Mouse (Mus musculus) liver, embryonic 15.5 days (tissue): ENCODE data around the gene Fam71d. TPM values are rescaled to one million over a fixed set of nuclear protein-coding genes. Genes with fewer than 3 reads are reported as not detected.

Experiments used
- ATAC-seq: fragments of 200-750 bp; cut with Nextera tagmentation; 2 replicates; pipeline ENCODE4 v1.8.0; 2017; ENCODE audit warnings: moderate number of reproducible peaks, mild to moderate bottlenecking, moderate library complexity; ENCODE audit not compliant: insufficient read depth
- H3K27ac ChIP-seq: fragments of 300-500 bp; sonication (generic); replicated peaks from 2 replicates; pipeline ENCODE4 v1.5.1; 2015; ENCODE audit warnings: mild to moderate bottlenecking, inconsistent platforms
- H3K27me3 ChIP-seq: fragments of 300-500 bp; sonication (generic); 2 replicates; pipeline ENCODE4 v1.6.1; 2015; ENCODE audit warnings: mild to moderate bottlenecking, inconsistent platforms
- H3K36me3 ChIP-seq: fragments of 300-500 bp; sonication (generic); replicated peaks from 2 replicates; pipeline ENCODE4 v1.6.1; 2015; ENCODE audit warnings: moderate library complexity, mild to moderate bottlenecking, inconsistent platforms
- H3K4me1 ChIP-seq: fragments of 300-500 bp; sonication (generic); replicated peaks from 2 replicates; pipeline ENCODE4 v1.6.1; 2015; ENCODE audit warnings: inconsistent platforms
- H3K4me2 ChIP-seq: fragments of 300-500 bp; sonication (generic); 2 replicates; pipeline ENCODE4 v1.6.1; 2015; ENCODE audit warnings: moderate library complexity, mild to moderate bottlenecking, inconsistent platforms
- H3K4me3 ChIP-seq: fragments of 300-500 bp; sonication (generic); replicated peaks from 2 replicates; pipeline ENCODE4 v1.5.1; 2015; ENCODE audit warnings: mild to moderate bottlenecking, inconsistent platforms
- H3K9ac ChIP-seq: fragments of 300-500 bp; sonication (generic); 2 replicates; pipeline ENCODE4 v1.6.1; 2015; ENCODE audit warnings: moderate library complexity, mild to moderate bottlenecking, inconsistent platforms
- H3K9me3 ChIP-seq: fragments of 300-500 bp; sonication (generic); replicated peaks from 2 replicates; pipeline ENCODE4 v1.6.1; 2016; ENCODE audit warnings: inconsistent platforms
- WGBS: fragments of 180-500 bp; shearing (Covaris S2); methylation state at CpG from one replicate; pipeline ENCODE4 v1.1.7; 2015; ENCODE audit warnings: mixed read lengths; ENCODE audit not compliant: insufficient replicate concordance; 5-methylcytosine and 5-hydroxymethylcytosine counted together
- polyA plus RNA-seq: library from polyadenylated mRNA; unstranded; fragments of >200 nt; fragmentation: Nextera tagmentation; extraction: Ambion mirVana; gene quantifications from 2 replicates; pipeline ENCODE4 v1.2.1, GENCODE M21; 2015

Gene Fam71d
- polyA plus RNA-seq, 1 experiment from 2014 or later: not detected

GRCm38 (mm10) chr12:78717783-78718182, 26.4 kb downstream of the Fam71d start:
- no peaks in the 10 kb centered on the region for H3K27me3 ChIP-seq
- ATAC-seq: no peak

DNA sequence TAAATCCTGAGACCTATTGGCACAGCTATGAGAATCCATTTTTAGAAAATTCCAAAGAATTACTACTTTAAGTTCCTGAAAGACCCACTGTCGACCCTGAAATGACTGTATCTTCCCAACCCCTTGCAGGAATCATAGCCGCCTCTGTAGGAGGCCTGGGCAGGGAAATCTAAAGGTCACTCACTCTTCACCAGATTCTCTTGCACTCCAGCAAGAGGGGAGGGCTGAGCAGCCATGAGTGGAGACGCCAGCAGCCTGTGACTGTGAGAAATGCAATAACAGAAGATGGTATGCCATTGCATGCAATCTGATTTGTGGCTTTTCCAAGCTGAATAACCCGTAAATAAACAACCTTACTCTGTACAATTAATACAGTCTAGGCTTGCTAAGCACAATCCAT, 36.4 kb downstream of the Fam71d start:
- Histone ChIP-seq H3K4me3 (no peak overlapping the region), H3K36me3 (no peaks in the 10 kb centered on the region), H3K9ac (no peak overlapping the region), H3K27ac (no peak overlapping the region), H3K9me3 (no peaks in the 10 kb centered on the region), H3K27me3 (no peaks in the 10 kb centered on the region), H3K4me2 (no peak overlapping the region), H3K4me1 (no peaks in the 10 kb centered on the region)
- ATAC-seq: no peak
- WGBS: 51% methylated on average over 4 of the region's 4 CpGs

More at GRCm38 (mm10) chr12:78717783-78718182, 26.4 kb downstream of the Fam71d start:
- Histone ChIP-seq H3K4me1 (no peaks in the 10 kb centered on the region), H3K9ac (no peak overlapping the region), H3K27ac (no peak overlapping the region), H3K36me3 (no peaks in the 10 kb centered on the region), H3K4me3 (no peak overlapping the region), H3K9me3 (no peaks in the 10 kb centered on the region), H3K4me2 (no peak overlapping the region)
- WGBS: 63% methylated on average over 2 of the region's 2 CpGs

GRCm38 (mm10) chr12:78739633-78740032, 48.3 kb downstream of the Fam71d start:
- no peak overlapping the region for H3K27ac ChIP-seq
- no peaks in the 10 kb centered on the region for H3K9me3 ChIP-seq
- no peaks in the 10 kb centered on the region for H3K4me1 ChIP-seq
- H3K4me3 ChIP-seq: no peak overlapping the region
- ATAC-seq: no peak
- no peaks in the 10 kb centered on the region for H3K36me3 ChIP-seq
- 39% methylated on average over 2 of the region's 2 CpGs for WGBS
- no peaks in the 10 kb centered on the region for H3K27me3 ChIP-seq
- no peak overlapping the region for H3K4me2 ChIP-seq
- no peak overlapping the region for H3K9ac ChIP-seq

DNA sequence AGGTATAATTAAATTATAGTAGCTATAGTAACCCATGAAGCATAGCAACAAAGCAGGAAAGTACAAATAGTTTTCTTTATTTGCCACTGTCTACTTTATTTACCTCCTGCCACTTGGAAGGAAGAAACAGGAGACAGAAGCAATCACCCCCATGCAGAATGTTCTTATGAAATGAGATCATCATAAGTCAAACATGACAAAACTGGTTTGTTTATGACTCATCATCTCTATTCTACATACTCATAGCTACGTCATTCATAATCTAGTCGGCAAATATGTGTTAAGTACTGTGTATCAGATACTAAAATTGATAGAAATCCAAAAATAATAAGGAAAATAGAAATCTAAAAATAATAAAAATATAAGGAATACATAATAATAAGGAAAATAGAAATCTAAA, 49.0 kb downstream of the Fam71d start:
- Histone ChIP-seq H3K4me3 (no peak overlapping the region), H3K9me3 (no peaks in the 10 kb centered on the region), H3K27me3 (no peaks in the 10 kb centered on the region), H3K4me1 (no peaks in the 10 kb centered on the region), H3K9ac (no peak overlapping the region), H3K4me2 (no peak overlapping the region), H3K27ac (no peak overlapping the region), H3K36me3 (no peaks in the 10 kb centered on the region)
- WGBS: 72% methylated on average over 2 of the region's 2 CpGs
- ATAC-seq: no peak

- 59% methylated on average over 6 of the region's 6 CpGs for WGBS
- no peak overlapping the region for H3K9ac ChIP-seq
- no peak overlapping the region for H3K27ac ChIP-seq
- ATAC-seq: no peak
- H3K4me3 ChIP-seq: no peak overlapping the region
- H3K4me2 ChIP-seq: no peak overlapping the region
- H3K27me3 ChIP-seq: no peaks in the 10 kb centered on the region
- no peaks in the 10 kb centered on the region for H3K36me3 ChIP-seq
- no peaks in the 10 kb centered on the region for H3K9me3 ChIP-seq
- H3K4me1 ChIP-seq: peaks cover 14% of the 10 kb centered on the region
These were observed 54.9 kb downstream of the Fam71d start for GRCm38 (mm10) chr12:78746226-78746625.

DNA sequence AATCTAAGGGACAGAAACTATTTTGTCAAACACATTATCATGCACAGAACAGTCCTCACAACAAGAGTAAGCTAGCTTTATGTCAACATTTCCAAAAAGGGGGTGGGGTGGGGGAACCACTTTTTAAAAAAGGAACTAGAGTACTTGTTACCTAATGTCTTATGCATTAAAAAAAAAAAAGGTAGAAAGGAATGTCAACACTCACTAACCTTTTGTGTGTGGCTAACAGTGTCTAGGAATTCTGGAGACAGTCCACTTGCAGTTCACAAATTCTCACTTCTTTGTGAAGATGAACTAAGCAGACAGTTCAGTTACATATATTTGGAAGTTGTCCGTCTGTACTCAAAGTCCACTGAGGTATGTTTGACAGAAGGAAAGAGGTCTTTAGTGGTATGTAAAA, 56.1 kb downstream of the Fam71d start:
- Histone ChIP-seq H3K27me3 (no peaks in the 10 kb centered on the region), H3K36me3 (no peaks in the 10 kb centered on the region), H3K27ac (no peak overlapping the region), H3K4me3 (peak overlapping the region; percentile 87; the same call in 1 of the 2 replicates), H3K4me1 (peaks cover 14% of the 10 kb centered on the region), H3K9ac (no peak overlapping the region), H3K9me3 (no peaks in the 10 kb centered on the region), H3K4me2 (peak overlapping the region; percentile 98)
- ATAC-seq: no peak
- 51% methylated on average over 1 of the region's 1 CpGs for WGBS

DNA sequence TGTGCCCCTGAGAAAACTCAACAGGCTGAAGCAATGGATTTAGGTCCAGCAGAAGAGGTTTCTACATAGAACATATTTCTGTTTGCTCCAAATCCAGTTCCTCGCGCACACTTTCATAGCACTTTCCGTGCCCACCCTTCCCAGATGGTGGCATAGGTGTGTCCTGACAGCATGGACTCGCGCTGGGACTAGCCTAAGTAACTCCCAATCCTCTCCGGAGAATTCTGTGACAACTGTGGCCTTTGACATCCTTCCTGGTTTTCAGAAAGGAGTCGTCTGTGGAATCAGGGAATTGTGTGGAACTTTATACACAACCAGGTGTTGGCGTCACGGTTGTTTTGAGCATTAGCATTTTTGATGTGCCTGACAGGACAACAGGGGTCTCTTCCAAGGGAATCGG, 56.8 kb downstream of the Fam71d start:
- Histone ChIP-seq H3K9ac (peak overlapping the region; percentile 73), H3K4me2 (peak overlapping the region; percentile 98), H3K4me1 (peaks cover 14% of the 10 kb centered on the region), H3K27me3 (no peaks in the 10 kb centered on the region), H3K27ac (no peak overlapping the region; the same call in 1 of the 2 replicates), H3K4me3 (peak overlapping the region; percentile 87), H3K36me3 (no peaks in the 10 kb centered on the region), H3K9me3 (no peaks in the 10 kb centered on the region)
- peak; percentile 40 for ATAC-seq
- WGBS: under 1% methylated on average over 10 of the region's 10 CpGs

DNA sequence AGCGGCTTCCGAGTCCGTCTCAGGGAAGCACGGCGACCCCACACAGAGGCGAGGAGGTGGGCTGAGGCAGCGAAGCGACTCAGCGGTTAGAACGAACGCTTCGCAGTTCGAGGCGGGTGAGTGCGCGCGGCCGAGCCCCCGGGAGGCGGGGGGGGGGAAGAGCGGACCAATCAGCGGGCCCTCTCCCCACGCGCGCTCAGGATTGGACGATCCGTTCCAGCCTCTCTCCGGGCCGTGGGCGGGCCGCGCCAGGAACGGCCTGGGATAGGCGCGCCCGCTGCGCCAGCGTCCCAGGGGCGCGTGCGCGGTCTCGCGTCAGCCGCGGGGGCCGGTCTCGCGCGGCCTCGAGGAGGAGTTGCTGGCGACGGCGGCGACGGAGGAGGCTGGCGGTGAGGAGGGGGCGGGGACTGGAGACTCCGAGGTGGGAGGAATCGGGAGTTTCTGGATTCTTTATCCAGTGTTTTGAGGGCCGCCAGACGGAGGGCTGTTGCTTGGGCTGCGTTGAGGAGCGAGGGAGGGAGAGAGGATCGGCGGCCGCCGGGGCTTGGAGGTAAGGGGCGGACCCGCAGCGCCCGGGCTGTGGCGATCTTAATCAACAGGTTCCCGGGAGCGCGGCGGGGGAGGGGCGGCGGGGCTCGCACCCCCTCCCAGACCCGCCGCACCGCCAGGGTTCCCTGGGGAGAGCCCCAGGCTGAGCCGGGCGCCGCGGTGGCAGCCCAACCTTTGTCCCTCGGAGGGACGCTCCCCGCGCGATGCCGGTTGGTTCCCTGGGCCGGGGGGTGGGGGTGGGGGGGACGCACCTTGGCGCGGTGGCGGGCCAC, 57.4 kb downstream of the Fam71d start, which contains the start of gene Mpp5:
TSS of gene Mpp5 (plus strand) at position 351 of the 821 bp plus-strand sequence.
- ATAC-seq: peak; percentile 100
- Histone ChIP-seq H3K4me2 (peak within 1 kb of the TSS; percentile 98), H3K27ac (peak within 1 kb of the TSS; percentile 80), H3K27me3 (no peaks in the 10 kb centered on the region), H3K4me1 (peaks cover 14% of the 10 kb centered on the region), H3K36me3 (no peaks in the 10 kb centered on the region), H3K9ac (peak within 1 kb of the TSS; percentile 81), H3K9me3 (no peaks in the 10 kb centered on the region), H3K4me3 (peak within 1 kb of the TSS; percentile 87)
- WGBS: under 1% methylated on average over 95 of the region's 98 CpGs

- under 1% methylated on average over 25 of the region's 25 CpGs for WGBS
- H3K4me1 ChIP-seq: peaks cover 14% of the 10 kb centered on the region
- H3K27me3 ChIP-seq: no peaks in the 10 kb centered on the region
- peak overlapping the region; percentile 80 for H3K27ac ChIP-seq
- peak overlapping the region; percentile 81 for H3K9ac ChIP-seq
- H3K4me2 ChIP-seq: peak overlapping the region; percentile 98
- ATAC-seq: peak; percentile 24
- no peaks in the 10 kb centered on the region for H3K36me3 ChIP-seq
- peak overlapping the region; percentile 87 for H3K4me3 ChIP-seq
- no peaks in the 10 kb centered on the region for H3K9me3 ChIP-seq
These were observed 58.1 kb downstream of the Fam71d start for GRCm38 (mm10) chr12:78749378-78749801.

DNA sequence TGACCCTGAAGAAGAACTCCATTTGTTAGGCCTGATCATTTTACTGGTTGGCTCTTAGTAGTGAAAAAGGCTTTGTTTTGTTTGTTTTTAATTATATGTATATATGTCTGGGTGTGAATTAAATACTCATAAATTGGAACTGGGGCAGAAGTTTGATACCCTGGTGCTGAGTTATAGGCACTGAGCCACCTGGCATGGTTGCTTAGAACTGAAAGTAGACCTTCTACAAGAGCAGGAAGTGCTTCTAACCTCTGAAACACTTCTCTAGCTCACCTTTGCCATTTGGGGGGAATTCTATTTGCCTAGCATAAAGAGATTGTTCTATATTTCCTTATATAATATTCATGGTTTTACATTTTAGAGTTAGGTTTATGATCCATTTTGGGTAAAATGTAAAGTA, 70.6 kb downstream of the Fam71d start:
- no peak for ATAC-seq
- no peak overlapping the region for H3K27ac ChIP-seq
- H3K9me3 ChIP-seq: no peaks in the 10 kb centered on the region
- no peak overlapping the region for H3K4me3 ChIP-seq
- no peaks in the 10 kb centered on the region for H3K36me3 ChIP-seq
- no peaks in the 10 kb centered on the region for H3K4me1 ChIP-seq
- no peaks in the 10 kb centered on the region for H3K27me3 ChIP-seq
- no peak overlapping the region for H3K9ac ChIP-seq
- no peak overlapping the region for H3K4me2 ChIP-seq

DNA sequence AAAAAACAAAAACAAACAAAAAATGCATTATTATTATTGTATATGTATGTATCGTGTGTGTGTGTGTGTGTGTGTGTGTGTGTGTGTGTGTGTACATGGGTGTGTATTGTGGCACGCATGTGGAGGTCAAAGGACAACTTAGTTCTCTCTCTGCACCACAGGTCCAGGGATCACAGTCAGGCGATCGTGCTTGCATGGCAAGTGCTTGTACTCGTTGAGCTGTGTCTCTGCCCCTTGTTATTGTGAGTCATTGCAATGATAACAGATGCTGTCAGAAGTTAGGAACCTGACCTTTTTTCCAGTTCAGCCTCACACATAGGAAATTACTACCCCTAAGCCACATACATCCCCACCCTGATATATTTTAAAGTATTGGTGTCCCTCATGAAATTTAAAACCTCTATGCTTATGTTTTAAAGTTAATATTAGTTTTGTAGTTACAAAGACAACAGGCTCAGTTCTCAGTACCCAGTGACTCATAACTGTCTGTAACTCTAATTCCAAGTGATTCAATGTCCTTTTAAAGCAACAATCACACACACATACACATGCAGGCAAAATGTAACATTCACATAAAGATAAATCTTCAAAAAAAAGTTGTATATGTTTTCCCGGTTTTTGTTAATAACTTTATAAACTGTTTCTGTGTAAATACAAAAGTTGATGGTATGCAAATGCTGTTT, 77.8 kb downstream of the Fam71d start:
- Histone ChIP-seq H3K9ac (no peak overlapping the region), H3K36me3 (no peaks in the 10 kb centered on the region), H3K9me3 (no peaks in the 10 kb centered on the region), H3K27me3 (no peaks in the 10 kb centered on the region), H3K4me2 (no peak overlapping the region), H3K27ac (no peak overlapping the region), H3K4me3 (no peak overlapping the region), H3K4me1 (no peaks in the 10 kb centered on the region; the same call in 1 of the 2 replicates)
- whole genome bisulfite sequencing: 66% methylated on average over 6 of the region's 6 CpGs
- ATAC-seq: no peak
